Mouse (Mus musculus) hindbrain, postnatal 0 days (tissue): Measurements from ENCODE around the gene Nipal4. TPM values are rescaled to one million over a fixed set of nuclear protein-coding genes. Genes with fewer than 3 reads are reported as not detected.

Source experiments
- ATAC-seq: fragments of 200-750 bp; cut with Nextera tagmentation; 2 replicates; pipeline ENCODE4 v1.8.0; 2017; ENCODE audit warnings: mild to moderate bottlenecking, moderate TSS enrichment, moderate library complexity
- DNase-seq: peaks from one replicate; pipeline ENCODE4 v3.0.0-alpha.2; 2015; ENCODE audit warnings: low spot score
- H3K27ac ChIP-seq: fragments of 300-500 bp; sonication (generic); 2 replicates; pipeline ENCODE4 v1.5.1; 2014; ENCODE audit warnings: mild to moderate bottlenecking
- H3K27me3 ChIP-seq: fragments of 300-500 bp; sonication (generic); 2 replicates; pipeline ENCODE4 v1.6.1; 2014; ENCODE audit warnings: low read length, mixed read lengths; ENCODE audit not compliant: insufficient read depth
- H3K36me3 ChIP-seq: fragments of 300-500 bp; sonication (generic); 2 replicates; pipeline ENCODE4 v1.6.1; 2014; ENCODE audit warnings: low read length, mixed read lengths; ENCODE audit not compliant: insufficient read depth
- H3K4me1 ChIP-seq: fragments of 300-500 bp; sonication (generic); 2 replicates; pipeline ENCODE4 v1.6.1; 2014; ENCODE audit warnings: antibody characterized with exemption, low read length, mixed read lengths; ENCODE audit not compliant: insufficient read depth
- H3K4me2 ChIP-seq: fragments of 300-500 bp; sonication (generic); 2 replicates; pipeline ENCODE4 v1.6.1; 2014; ENCODE audit warnings: low read depth, mild to moderate bottlenecking, low read length, moderate library complexity, mixed read lengths
- H3K4me3 ChIP-seq: fragments of 300-500 bp; sonication (generic); 2 replicates; pipeline ENCODE4 v1.5.1; 2014; ENCODE audit warnings: low read length
- H3K9ac ChIP-seq: fragments of 300-500 bp; sonication (generic); replicated peaks from 2 replicates; pipeline ENCODE4 v1.6.1; 2014; ENCODE audit warnings: mild to moderate bottlenecking, low read length, moderate library complexity, mixed read lengths
- H3K9me3 ChIP-seq: fragments of 300-500 bp; sonication (generic); 2 replicates; pipeline ENCODE4 v1.6.1; 2016; ENCODE audit warnings: low read length, mixed read lengths
- CTCF ChIP-seq: IDR thresholded peaks from 2 replicates; pipeline ENCODE4 v1.5.1; 2016; ENCODE audit warnings: antibody characterized with exemption, control low read depth, low read depth
- WGBS: fragments of 180-500 bp; shearing (Covaris S2); extraction: QIAGEN DNeasy Blood & Tissue Kit; methylation state at CpG from one replicate; pipeline ENCODE4 v1.1.7; 2014; 5-methylcytosine and 5-hydroxymethylcytosine counted together
- polyA plus RNA-seq: library from polyadenylated mRNA; unstranded; fragments of >200 nt; fragmentation: Nextera tagmentation; extraction: Ambion mirVana; gene quantifications from 2 replicates; pipeline ENCODE4 v1.2.1, GENCODE M21; 2015
- total RNA-seq: library from RNA; depleted of rRNA; stranded (reverse); fragments of >200 nt; gene quantifications from 2 replicates; pipeline ENCODE4 v1.2.3, GENCODE M21; 2014

The Nipal4 gene
- total and polyA plus RNA-seq, 2 experiments from 2014 or later = 0.38 to 1.6 TPM

- H3K27ac ChIP-seq = no peak overlapping the region
- DNase-seq = no peak
- no peak overlapping the region for H3K9ac ChIP-seq
- ATAC-seq = no peak
- H3K36me3 ChIP-seq = peaks cover 34% of the 10 kb centered on the region
- no peak for TF ChIP-seq CTCF
- WGBS = 65% methylated on average over 17 of the region's 17 CpGs
- no peaks in the 10 kb centered on the region for H3K27me3 ChIP-seq
- no peaks in the 10 kb centered on the region for H3K4me1 ChIP-seq
- H3K9me3 ChIP-seq = no peaks in the 10 kb centered on the region
- no peak overlapping the region for H3K4me2 ChIP-seq
- H3K4me3 ChIP-seq = no peak overlapping the region
Observed at GRCm38 (mm10) chr11:46205639-46206409, 39.5 kb upstream of the Nipal4 start.

- ATAC-seq = no peak
- DNase-seq = no peak
- WGBS = 82% methylated on average over 9 of the region's 9 CpGs
- Histone ChIP-seq H3K4me2 (no peak overlapping the region), H3K36me3 (peaks cover 36% of the 10 kb centered on the region), H3K4me3 (no peak overlapping the region), H3K27ac (no peak overlapping the region), H3K9ac (no peak overlapping the region), H3K27me3 (no peaks in the 10 kb centered on the region), H3K4me1 (no peaks in the 10 kb centered on the region), H3K9me3 (no peaks in the 10 kb centered on the region)
- no peak for TF ChIP-seq CTCF
Observed at GRCm38 (mm10) chr11:46204841-46205240, 38.5 kb upstream of the Nipal4 start.

- TF ChIP-seq CTCF = no peak
- no peak overlapping the region for H3K9ac ChIP-seq
- no peaks in the 10 kb centered on the region for H3K9me3 ChIP-seq
- H3K4me3 ChIP-seq = no peak overlapping the region
- no peak overlapping the region for H3K27ac ChIP-seq
- ATAC-seq = no peak
- 69% methylated on average over 10 of the region's 10 CpGs for WGBS
- no peaks in the 10 kb centered on the region for H3K4me1 ChIP-seq
- no peak overlapping the region for H3K4me2 ChIP-seq
- DNase-seq = no peak
- H3K36me3 ChIP-seq = peaks cover 48% of the 10 kb centered on the region
- no peaks in the 10 kb centered on the region for H3K27me3 ChIP-seq
Observed at GRCm38 (mm10) chr11:46202547-46202887, 36.2 kb upstream of the Nipal4 start.

GRCm38 (mm10) chr11:46201636-46202546 is 35.6 kb upstream of the Nipal4 start:
- no peak for ATAC-seq
- peaks cover 43% of the 10 kb centered on the region for H3K36me3 ChIP-seq
- no peak for TF ChIP-seq CTCF

GRCm38 (mm10) chr11:46200664-46201063 is 34.4 kb upstream of the Nipal4 start:
- no peak overlapping the region for H3K27ac ChIP-seq
- ATAC-seq = no peak

More at GRCm38 (mm10) chr11:46201636-46202546, 35.6 kb upstream of the Nipal4 start:
- Histone ChIP-seq H3K9ac (no peak overlapping the region), H3K27ac (no peak overlapping the region), H3K9me3 (no peaks in the 10 kb centered on the region), H3K4me2 (no peak overlapping the region), H3K27me3 (no peaks in the 10 kb centered on the region), H3K4me1 (no peaks in the 10 kb centered on the region), H3K4me3 (no peak overlapping the region)
- no peak for DNase-seq
- whole genome bisulfite sequencing = 70% methylated on average over 20 of the region's 20 CpGs

GRCm38 (mm10) chr11:46194175-46194574 is 27.9 kb upstream of the Nipal4 start:
- DNase-seq = no peak
- Histone ChIP-seq H3K4me1 (no peaks in the 10 kb centered on the region), H3K4me2 (no peak overlapping the region), H3K4me3 (no peak overlapping the region), H3K9ac (no peak overlapping the region), H3K27me3 (no peaks in the 10 kb centered on the region), H3K27ac (no peak overlapping the region), H3K36me3 (peaks cover 37% of the 10 kb centered on the region), H3K9me3 (no peaks in the 10 kb centered on the region)
- 85% methylated on average over 4 of the region's 4 CpGs for WGBS
- no peak for ATAC-seq
- TF ChIP-seq CTCF = no peak

More at GRCm38 (mm10) chr11:46200664-46201063, 34.4 kb upstream of the Nipal4 start:
- TF ChIP-seq CTCF = no peak
- no peak overlapping the region for H3K4me2 ChIP-seq
- H3K4me1 ChIP-seq = no peaks in the 10 kb centered on the region
- H3K9ac ChIP-seq = no peak overlapping the region
- 82% methylated on average over 11 of the region's 11 CpGs for WGBS
- H3K36me3 ChIP-seq = peaks cover 47% of the 10 kb centered on the region
- no peak overlapping the region for H3K4me3 ChIP-seq
- no peaks in the 10 kb centered on the region for H3K9me3 ChIP-seq
- H3K27me3 ChIP-seq = no peaks in the 10 kb centered on the region
- DNase-seq = no peak
